Mouse (Mus musculus) right cerebral cortex, postnatal 14 days (tissue): ENCODE data around the gene Olfr90.

Experiments used
- DNase-seq: peaks from one replicate; pipeline ENCODE4 v3.0.0; 2022

Olfr90 gene

GRCm38 (mm10) chr17:37061435-37061834, 26.9 kb downstream of the Olfr90 start:
- DNase-seq = no peak

GRCm38 (mm10) chr17:37056957-37057356, 31.3 kb downstream of the Olfr90 start:
- DNase-seq = no peak

- no peak for DNase-seq
These were observed 36.6 kb downstream of the Olfr90 start for GRCm38 (mm10) chr17:37051745-37052144.

GRCm38 (mm10) chr17:37050876-37051275, 37.4 kb downstream of the Olfr90 start:
- DNase-seq = peak; percentile 38

GRCm38 (mm10) chr17:37050399-37050798, 37.9 kb downstream of the Olfr90 start:
- DNase-seq = peak; percentile 93

GRCm38 (mm10) chr17:37049570-37050310, 38.6 kb downstream of the Olfr90 start:
- peak; percentile 85 for DNase-seq

GRCm38 (mm10) chr17:37048383-37048782, 39.9 kb downstream of the Olfr90 start:
- no peak for DNase-seq

- no peak for DNase-seq
These were observed 40.3 kb downstream of the Olfr90 start for GRCm38 (mm10) chr17:37047981-37048380.

GRCm38 (mm10) chr17:37047332-37047976, 40.8 kb downstream of the Olfr90 start:
- DNase-seq = no peak

GRCm38 (mm10) chr17:37046312-37047112, 41.8 kb downstream of the Olfr90 start:
- DNase-seq = peak; percentile 55

GRCm38 (mm10) chr17:37045611-37046311, 42.5 kb downstream of the Olfr90 start, which contains the start of gene Gabbr1:
TSS of gene Gabbr1 (plus strand) at chr17:37045966.
- DNase-seq = peak; percentile 82

GRCm38 (mm10) chr17:37044651-37045244, 43.6 kb downstream of the Olfr90 start:
- no peak for DNase-seq

GRCm38 (mm10) chr17:37039127-37039894, 49.0 kb downstream of the Olfr90 start:
- no peak for DNase-seq
